Mouse (Mus musculus) hindbrain, embryonic 13.5 days (tissue): ENCODE measurements around the gene Ndufa11. TPM values are rescaled to one million over a fixed set of nuclear protein-coding genes. Genes with fewer than 3 reads are reported as not detected.

ENCODE experiments used
- ATAC-seq: fragments of 200-750 bp; cut with Nextera tagmentation; 2 replicates; pipeline ENCODE4 v1.8.0; 2017; ENCODE audit warnings: moderate TSS enrichment; ENCODE audit not compliant: low FRiP score
- H3K27ac ChIP-seq: fragments of 300-500 bp; sonication (generic); 2 replicates; pipeline ENCODE4 v1.5.1; 2015; ENCODE audit warnings: inconsistent platforms, mild to moderate bottlenecking, moderate library complexity
- H3K27me3 ChIP-seq: fragments of 300-500 bp; sonication (generic); 2 replicates; pipeline ENCODE4 v1.6.1; 2015; ENCODE audit warnings: mild to moderate bottlenecking, inconsistent platforms
- H3K36me3 ChIP-seq: fragments of 300-500 bp; sonication (generic); 2 replicates; pipeline ENCODE4 v1.6.1; 2015; ENCODE audit warnings: mild to moderate bottlenecking, inconsistent platforms
- H3K4me1 ChIP-seq: fragments of 300-500 bp; sonication (generic); replicated peaks from 2 replicates; pipeline ENCODE4 v1.6.1; 2015; ENCODE audit warnings: inconsistent platforms
- H3K4me2 ChIP-seq: fragments of 300-500 bp; sonication (generic); 2 replicates; pipeline ENCODE4 v1.6.1; 2015; ENCODE audit warnings: inconsistent platforms, mild to moderate bottlenecking, moderate library complexity
- H3K4me3 ChIP-seq: fragments of 300-500 bp; sonication (generic); 2 replicates; pipeline ENCODE4 v1.5.1; 2015; ENCODE audit warnings: mild to moderate bottlenecking, inconsistent platforms
- H3K9ac ChIP-seq: fragments of 300-500 bp; sonication (generic); 2 replicates; pipeline ENCODE4 v1.6.1; 2015; ENCODE audit warnings: mild to moderate bottlenecking, inconsistent platforms
- H3K9me3 ChIP-seq: fragments of 300-500 bp; sonication (generic); 2 replicates; pipeline ENCODE4 v1.6.1; 2016; ENCODE audit warnings: inconsistent platforms
- WGBS: fragments of 180-500 bp; shearing (Covaris S2); methylation state at CpG from one replicate; pipeline ENCODE4 v1.1.7; 2015; 5-methylcytosine and 5-hydroxymethylcytosine counted together
- polyA plus RNA-seq: library from polyadenylated mRNA; unstranded; fragments of >200 nt; fragmentation: Nextera tagmentation; extraction: Ambion mirVana; gene quantifications from 2 replicates; pipeline ENCODE4 v1.2.1, GENCODE M21; 2015

The Ndufa11 gene
- polyA plus RNA-seq, 1 experiment from 2014 or later, result 515 TPM

DNA sequence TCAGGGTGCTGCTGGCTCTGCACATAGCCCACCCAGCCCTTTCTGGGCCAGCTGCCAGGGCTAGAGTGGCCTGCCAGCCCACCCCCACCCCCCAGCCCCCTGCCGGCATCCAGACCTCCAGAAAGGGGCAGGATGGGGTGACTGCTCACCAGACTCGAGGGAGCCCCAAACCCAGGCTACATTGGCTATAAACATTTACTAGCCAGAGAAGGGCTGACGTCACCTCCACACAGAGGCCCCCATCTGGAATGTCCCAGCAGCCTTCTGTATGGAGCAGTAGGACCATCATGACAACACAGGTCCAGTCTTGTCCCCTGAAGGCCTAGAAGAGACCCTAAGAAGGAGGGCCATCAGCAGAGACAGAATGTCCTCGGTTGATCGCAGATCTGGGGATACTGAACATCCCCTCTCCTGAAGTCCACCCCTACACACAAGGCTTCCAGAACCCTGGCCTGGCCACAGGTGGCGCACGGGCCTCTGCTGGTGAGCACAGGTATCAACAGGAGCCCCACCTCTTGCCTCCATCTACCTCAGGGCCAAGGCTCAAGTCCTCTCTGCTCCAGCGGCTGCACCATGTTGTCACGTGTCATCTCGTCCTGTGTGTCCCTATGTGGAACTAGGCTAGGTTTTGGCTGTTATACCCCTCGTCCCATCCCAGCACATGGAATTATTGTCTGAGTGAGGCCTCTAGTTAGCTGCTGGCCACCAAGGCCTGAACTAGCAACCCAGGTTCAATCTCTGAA lies 6.0 kb downstream of the Ndufa11 start:
- no peaks in the 10 kb centered on the region for H3K27me3 ChIP-seq
- no peak overlapping the region for H3K27ac ChIP-seq
- H3K9ac ChIP-seq, result peak overlapping the region; percentile 39; the same call in 1 of the 2 replicates
- H3K36me3 ChIP-seq, result peaks cover 47% of the 10 kb centered on the region
- no peaks in the 10 kb centered on the region for H3K9me3 ChIP-seq
- WGBS, result 87% methylated on average over 11 of the region's 11 CpGs
- peaks cover 29% of the 10 kb centered on the region for H3K4me1 ChIP-seq
- no peak for ATAC-seq
- no peak overlapping the region for H3K4me3 ChIP-seq
- H3K4me2 ChIP-seq, result no peak overlapping the region

DNA sequence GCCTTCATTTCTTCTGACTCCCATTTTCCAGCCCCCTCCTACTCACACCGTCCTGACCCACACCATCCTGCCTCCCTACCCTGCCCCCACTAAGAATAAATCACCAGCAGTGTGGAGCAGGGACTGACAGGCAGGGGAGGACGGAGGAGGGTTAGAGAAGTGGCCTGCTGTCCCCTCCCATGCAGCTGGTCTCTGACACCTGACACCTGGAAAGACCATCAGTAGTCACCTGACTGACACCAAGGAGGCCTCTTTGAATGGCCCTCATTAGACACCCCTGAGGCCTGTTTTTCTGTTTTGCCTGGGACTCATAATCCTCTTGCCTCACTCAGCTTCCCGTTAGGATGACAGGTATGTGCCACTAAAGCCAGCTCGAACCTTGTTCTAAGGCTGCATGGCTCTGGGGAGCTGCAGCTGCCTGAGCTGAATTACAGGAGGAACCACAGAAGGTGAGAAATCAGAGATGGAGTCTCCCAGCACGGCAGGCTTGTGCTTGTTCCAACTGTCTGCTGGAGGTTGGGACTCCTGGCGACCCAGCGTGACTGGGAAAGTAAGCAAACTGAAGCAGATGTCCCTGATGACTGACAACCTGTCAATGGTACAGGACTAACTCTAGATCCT lies 9.6 kb downstream of the Ndufa11 start:
- Histone ChIP-seq H3K4me3 (no peak overlapping the region), H3K36me3 (peaks cover 33% of the 10 kb centered on the region), H3K9me3 (no peaks in the 10 kb centered on the region), H3K4me2 (no peak overlapping the region), H3K9ac (no peak overlapping the region), H3K27me3 (no peaks in the 10 kb centered on the region), H3K27ac (no peak overlapping the region), H3K4me1 (peaks cover 18% of the 10 kb centered on the region; the same call in 1 of the 2 replicates)
- no peak for ATAC-seq
- 18% methylated on average over 7 of the region's 7 CpGs for WGBS

DNA sequence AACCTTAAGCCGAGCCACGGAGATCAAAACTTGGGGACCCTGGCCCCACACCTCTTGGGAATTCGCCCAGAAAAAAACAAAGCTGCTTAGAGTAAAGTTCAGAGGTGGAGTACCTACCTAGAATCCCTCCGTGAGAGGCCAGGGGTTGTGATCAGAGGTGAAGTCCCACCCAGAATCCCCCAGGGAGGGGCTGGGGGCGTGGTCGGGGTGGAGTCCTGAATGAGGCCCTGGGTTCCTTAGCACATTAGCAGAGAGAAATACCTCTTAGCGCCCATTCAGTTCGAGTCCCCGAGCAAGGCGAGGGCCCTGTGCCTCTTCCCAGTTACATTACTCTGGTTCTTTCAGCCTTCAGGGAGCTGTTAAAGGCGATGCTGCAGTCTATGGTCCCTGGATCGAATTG lies 10.1 kb downstream of the Ndufa11 start:
- Histone ChIP-seq H3K36me3 (peaks cover 28% of the 10 kb centered on the region), H3K4me2 (no peak overlapping the region), H3K27ac (no peak overlapping the region), H3K9ac (no peak overlapping the region), H3K4me1 (peaks cover 18% of the 10 kb centered on the region; the same call in 1 of the 2 replicates), H3K9me3 (no peaks in the 10 kb centered on the region), H3K4me3 (no peak overlapping the region), H3K27me3 (no peaks in the 10 kb centered on the region)
- 17% methylated on average over 12 of the region's 12 CpGs for WGBS
- ATAC-seq, result no peak

DNA sequence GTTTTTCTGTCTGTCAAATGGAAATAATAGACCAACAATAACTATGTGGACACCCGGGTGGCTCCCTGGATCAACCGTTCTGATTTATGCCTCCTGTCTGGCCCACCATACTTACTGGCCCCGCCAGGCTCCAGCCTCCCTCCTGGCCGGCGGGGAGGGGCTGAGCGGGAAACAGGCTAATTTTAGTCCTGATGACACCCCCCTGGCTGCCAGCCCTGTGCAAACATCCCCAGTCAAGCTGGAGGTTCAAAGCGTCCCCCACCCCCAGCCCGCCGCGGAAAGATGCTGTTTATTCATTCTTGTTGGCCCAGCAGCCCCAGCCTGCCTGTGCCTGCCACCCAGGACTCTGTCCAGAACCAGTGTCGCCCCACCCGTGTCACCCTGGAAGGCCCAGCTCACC lies 10.6 kb downstream of the Ndufa11 start:
- H3K36me3 ChIP-seq, result peaks cover 23% of the 10 kb centered on the region
- H3K4me2 ChIP-seq, result no peak overlapping the region
- H3K27ac ChIP-seq, result no peak overlapping the region
- no peak overlapping the region for H3K4me3 ChIP-seq
- H3K4me1 ChIP-seq, result peaks cover 18% of the 10 kb centered on the region; the same call in 1 of the 2 replicates
- WGBS, result 41% methylated on average over 12 of the region's 12 CpGs
- ATAC-seq, result no peak
- H3K9me3 ChIP-seq, result no peaks in the 10 kb centered on the region
- no peak overlapping the region for H3K9ac ChIP-seq
- no peaks in the 10 kb centered on the region for H3K27me3 ChIP-seq

DNA sequence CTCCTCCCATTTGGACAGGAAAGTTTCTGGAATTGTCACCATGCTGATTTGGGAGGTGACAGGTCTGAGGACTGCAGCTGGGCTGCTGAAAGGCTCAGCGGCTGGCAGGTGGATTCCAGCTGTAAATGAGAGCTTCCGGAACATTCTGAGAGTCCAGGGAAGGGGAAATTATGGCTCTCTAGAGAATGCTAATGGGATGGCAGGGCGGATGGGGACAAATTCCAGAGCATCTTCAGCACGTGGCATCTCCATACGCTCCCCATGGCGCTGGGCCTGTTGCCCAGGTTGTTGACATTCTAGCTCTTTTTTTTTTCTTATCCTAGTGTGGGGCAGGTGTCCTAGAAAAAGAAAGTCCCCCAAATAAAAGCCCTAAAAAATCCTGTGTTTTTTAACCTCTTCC lies 11.6 kb downstream of the Ndufa11 start:
- Histone ChIP-seq H3K27ac (no peak overlapping the region), H3K27me3 (no peaks in the 10 kb centered on the region), H3K4me1 (peaks cover 18% of the 10 kb centered on the region; the same call in 1 of the 2 replicates), H3K9ac (no peak overlapping the region), H3K9me3 (no peaks in the 10 kb centered on the region), H3K36me3 (peaks cover 13% of the 10 kb centered on the region), H3K4me2 (no peak overlapping the region), H3K4me3 (no peak overlapping the region)
- 52% methylated on average over 6 of the region's 6 CpGs for WGBS
- ATAC-seq, result no peak

DNA sequence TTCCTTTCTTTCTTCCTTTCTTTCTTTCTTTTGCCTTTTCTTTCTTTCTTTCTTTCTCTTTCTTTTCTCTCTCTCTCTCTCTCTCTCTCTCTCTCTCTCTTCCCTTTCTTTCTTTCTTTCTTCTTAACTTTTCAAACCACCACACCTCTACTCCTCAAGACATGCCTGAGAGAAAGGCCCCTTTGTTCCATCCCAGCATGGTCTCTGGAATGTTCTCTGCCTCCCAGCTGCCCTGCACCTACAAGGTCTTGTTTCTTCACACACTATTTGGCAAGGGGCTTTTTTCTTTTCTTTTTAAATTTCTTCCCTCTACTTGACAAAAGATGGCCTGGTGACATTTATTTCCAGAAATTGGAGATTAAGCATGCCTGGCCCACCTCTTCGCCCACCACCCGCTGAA lies 12.1 kb downstream of the Ndufa11 start:
- 0 out of 2 replicates have a peak, but pooled peaks cover 2% of the 10 kb centered on the region for H3K27me3 ChIP-seq
- peaks cover 18% of the 10 kb centered on the region; the same call in 1 of the 2 replicates for H3K4me1 ChIP-seq
- H3K4me2 ChIP-seq, result no peak overlapping the region
- no peak overlapping the region for H3K4me3 ChIP-seq
- H3K36me3 ChIP-seq, result peaks cover 9% of the 10 kb centered on the region
- no peak overlapping the region for H3K9ac ChIP-seq
- no peak overlapping the region for H3K27ac ChIP-seq
- ATAC-seq, result no peak
- 56% methylated on average over 2 of the region's 2 CpGs for WGBS
- no peaks in the 10 kb centered on the region for H3K9me3 ChIP-seq

DNA sequence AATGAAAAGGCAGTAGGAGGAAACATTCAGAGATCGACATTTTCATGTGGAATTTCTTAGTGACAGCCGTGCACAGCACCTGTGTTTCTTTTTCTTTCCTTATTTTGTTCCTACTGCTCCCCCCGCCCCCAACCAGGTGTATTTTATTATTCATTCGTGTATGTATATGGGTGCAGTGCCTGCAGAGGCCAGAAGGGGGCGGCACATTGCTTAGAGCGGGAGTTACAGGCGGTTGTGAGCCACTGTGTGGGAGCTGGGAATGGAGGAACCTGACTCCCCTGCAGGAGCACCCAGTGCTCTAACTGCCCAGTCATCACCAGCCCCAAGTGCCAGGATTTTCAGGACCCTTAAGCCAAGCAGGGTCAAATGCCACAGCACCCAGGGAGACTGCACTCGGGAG lies 19.0 kb downstream of the Ndufa11 start:
- ATAC-seq, result no peak
- Histone ChIP-seq H3K9me3 (no peaks in the 10 kb centered on the region), H3K4me1 (no peaks in the 10 kb centered on the region), H3K27ac (no peak overlapping the region), H3K36me3 (no peaks in the 10 kb centered on the region), H3K9ac (no peak overlapping the region), H3K27me3 (0 out of 2 replicates have a peak, but pooled peaks cover 4% of the 10 kb centered on the region), H3K4me2 (no peak overlapping the region), H3K4me3 (no peak overlapping the region)
- WGBS, result 43% methylated on average over 8 of the region's 8 CpGs

DNA sequence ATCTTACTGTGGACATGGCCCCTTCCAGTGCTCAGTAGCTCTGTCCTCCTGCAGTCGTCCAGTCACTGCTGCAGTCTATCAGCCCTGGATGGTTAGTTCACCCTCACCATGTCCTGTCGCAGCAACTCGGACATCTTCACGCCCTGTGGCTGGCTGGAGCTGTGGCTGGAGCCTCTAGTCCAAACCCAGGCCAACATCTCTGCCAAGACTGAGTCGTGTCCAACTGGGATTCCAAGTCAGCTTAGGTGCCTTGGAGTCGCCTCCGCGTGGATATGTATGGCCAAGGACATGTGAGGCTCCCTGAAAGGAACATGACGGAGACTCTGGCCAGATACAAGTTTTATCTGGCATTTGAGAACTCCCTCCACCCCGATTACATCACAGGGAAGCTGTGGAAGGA lies 20.7 kb downstream of the Ndufa11 start:
- Histone ChIP-seq H3K27ac (no peak overlapping the region), H3K36me3 (no peaks in the 10 kb centered on the region), H3K4me1 (no peaks in the 10 kb centered on the region), H3K9ac (no peak overlapping the region), H3K4me3 (no peak overlapping the region), H3K9me3 (no peaks in the 10 kb centered on the region), H3K4me2 (no peak overlapping the region), H3K27me3 (0 out of 2 replicates have a peak, but pooled peaks cover 6% of the 10 kb centered on the region)
- 86% methylated on average over 10 of the region's 10 CpGs for WGBS
- ATAC-seq, result no peak

DNA sequence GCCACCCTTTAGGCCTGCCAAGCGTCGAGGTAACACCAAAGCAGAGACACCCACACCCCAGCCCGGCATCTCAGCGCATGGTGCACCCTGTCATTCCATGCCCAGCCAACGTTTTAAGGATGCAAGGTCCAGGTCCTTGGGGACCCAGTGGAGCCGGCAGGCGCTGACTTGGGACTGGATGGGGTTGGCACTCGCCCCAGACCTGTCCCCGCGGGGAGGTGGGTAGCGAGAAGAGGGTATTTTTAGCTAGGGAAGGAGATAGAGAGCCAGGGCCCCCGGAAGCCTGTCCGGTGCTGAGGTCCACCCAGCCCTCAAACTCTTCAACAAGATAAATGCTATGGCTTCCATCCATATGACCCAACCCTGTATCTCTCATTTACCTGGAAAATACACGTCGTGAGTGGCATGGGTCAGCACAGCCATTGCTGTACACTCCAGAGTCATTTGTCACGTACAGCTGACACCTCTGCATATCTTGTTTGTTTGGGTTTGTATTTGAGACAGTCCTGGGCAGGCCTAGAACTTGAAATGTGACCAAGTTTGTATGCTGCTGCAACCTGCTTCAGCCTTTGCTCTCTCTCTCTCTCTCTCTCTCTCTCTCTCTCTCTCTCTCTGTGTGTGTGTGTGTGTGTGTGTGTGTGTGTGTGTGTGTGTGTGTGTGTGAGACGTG lies 22.7 kb downstream of the Ndufa11 start:
- no peaks in the 10 kb centered on the region for H3K9me3 ChIP-seq
- 0 out of 2 replicates have a peak, but pooled peaks cover 3% of the 10 kb centered on the region for H3K27me3 ChIP-seq
- no peak for ATAC-seq
- no peak overlapping the region for H3K9ac ChIP-seq
- H3K4me3 ChIP-seq, result no peak overlapping the region
- H3K27ac ChIP-seq, result no peak overlapping the region
- no peaks in the 10 kb centered on the region for H3K4me1 ChIP-seq
- WGBS, result 84% methylated on average over 17 of the region's 17 CpGs
- no peaks in the 10 kb centered on the region for H3K36me3 ChIP-seq
- H3K4me2 ChIP-seq, result no peak overlapping the region

DNA sequence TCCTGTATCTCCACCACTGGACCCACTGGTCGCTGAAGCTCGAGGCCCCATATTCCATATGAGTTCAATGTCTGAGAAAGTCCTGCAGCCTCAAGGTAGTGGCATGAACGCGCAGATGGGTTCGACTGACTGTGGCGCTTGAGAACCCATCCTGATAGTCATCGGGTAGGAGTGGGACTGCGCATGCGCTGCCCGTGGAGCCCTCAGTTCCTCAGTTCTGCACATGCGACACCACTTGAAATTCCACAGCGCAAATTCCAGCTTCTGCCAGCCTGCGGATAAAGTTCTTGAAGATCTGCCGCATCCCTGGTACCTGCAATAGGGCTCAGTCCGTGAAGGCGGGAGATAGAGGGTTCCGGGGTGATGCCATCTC lies 23.2 kb downstream of the Ndufa11 start:
- no peak for ATAC-seq
- no peak overlapping the region for H3K4me3 ChIP-seq
- 77% methylated on average over 17 of the region's 17 CpGs for WGBS
- no peak overlapping the region for H3K9ac ChIP-seq
- no peak overlapping the region for H3K27ac ChIP-seq
- 0 out of 2 replicates have a peak, but pooled peaks cover 3% of the 10 kb centered on the region for H3K27me3 ChIP-seq
- no peaks in the 10 kb centered on the region for H3K9me3 ChIP-seq
- H3K4me2 ChIP-seq, result no peak overlapping the region
- no peaks in the 10 kb centered on the region for H3K36me3 ChIP-seq
- no peaks in the 10 kb centered on the region for H3K4me1 ChIP-seq

DNA sequence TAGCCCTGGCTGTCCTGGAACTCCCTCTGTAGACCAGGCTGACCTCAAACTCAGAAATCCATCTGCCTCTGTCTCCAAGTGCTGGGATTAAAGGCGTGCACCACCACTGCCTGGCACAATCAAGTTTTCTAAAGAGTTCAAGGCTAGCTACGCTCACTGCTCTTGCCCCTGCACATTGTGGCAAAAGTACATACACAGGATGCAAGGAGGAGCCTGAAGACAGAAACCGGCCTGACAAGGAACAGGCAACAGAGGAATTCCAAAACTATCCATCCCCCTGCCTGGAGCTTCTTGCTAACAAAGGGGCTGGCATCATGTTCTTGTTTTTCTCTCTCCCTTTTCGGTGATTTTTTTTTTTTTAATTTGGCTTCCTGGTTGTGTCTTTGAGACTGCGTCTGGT lies 26.6 kb downstream of the Ndufa11 start:
- H3K9me3 ChIP-seq, result no peaks in the 10 kb centered on the region
- H3K9ac ChIP-seq, result no peak overlapping the region
- H3K4me2 ChIP-seq, result no peak overlapping the region
- no peak overlapping the region for H3K4me3 ChIP-seq
- H3K36me3 ChIP-seq, result no peaks in the 10 kb centered on the region
- no peaks in the 10 kb centered on the region for H3K4me1 ChIP-seq
- no peak overlapping the region for H3K27ac ChIP-seq
- peaks cover 15% of the 10 kb centered on the region; the same call in 1 of the 2 replicates for H3K27me3 ChIP-seq
- 73% methylated on average over 5 of the region's 5 CpGs for WGBS
- no peak for ATAC-seq

DNA sequence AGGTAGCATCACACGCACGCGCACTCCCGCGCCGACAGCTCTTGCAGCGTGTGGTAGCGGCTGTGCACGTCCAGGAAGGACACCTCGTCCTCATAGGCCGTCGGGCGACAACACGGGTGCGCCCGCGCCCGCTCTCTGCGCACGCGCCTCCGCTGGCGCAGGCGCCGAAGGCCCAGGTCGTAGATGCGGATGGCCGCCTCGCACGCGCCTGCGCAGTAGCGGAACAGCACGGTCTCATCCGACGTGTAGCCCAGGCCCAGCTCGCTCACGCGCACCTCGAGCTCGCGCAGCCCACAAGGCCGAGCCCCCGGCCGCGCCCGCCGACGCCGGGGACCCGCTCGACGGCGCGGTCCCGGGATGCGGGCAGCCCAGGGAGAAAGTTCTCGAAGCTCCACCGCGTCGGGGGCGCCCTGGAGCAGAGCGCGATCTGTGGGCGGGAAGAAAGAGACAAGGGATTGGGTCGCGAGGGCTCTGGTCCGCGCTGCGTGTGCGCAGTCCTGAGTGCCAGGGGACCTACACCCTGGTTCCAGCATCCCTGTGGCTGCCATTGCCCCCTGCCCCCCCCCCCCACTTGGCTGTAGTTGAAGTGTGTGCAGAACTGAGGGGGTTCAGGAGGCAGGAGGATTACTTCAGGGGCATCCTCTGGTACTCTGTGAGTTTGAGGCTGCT lies 34.0 kb downstream of the Ndufa11 start:
- ATAC-seq, result peak; percentile 82
- 25% methylated on average over 70 of the region's 71 CpGs for WGBS
- Histone ChIP-seq H3K4me2 (peak overlapping the region; percentile 46), H3K27me3 (peaks cover 84% of the 10 kb centered on the region), H3K36me3 (no peaks in the 10 kb centered on the region), H3K9me3 (no peaks in the 10 kb centered on the region), H3K4me3 (peak overlapping the region; percentile 36), H3K9ac (no peak overlapping the region; the same call in 1 of the 2 replicates), H3K27ac (no peak overlapping the region), H3K4me1 (no peaks in the 10 kb centered on the region)
